Mouse (Mus musculus): ENCODE results near the gene Ube2q2. TPM values are rescaled to one million over a fixed set of nuclear protein-coding genes. Genes with fewer than 3 reads are reported as not detected.
"Not testable (repeated sequence)": the region's sequence is repeated elsewhere in the genome, so short reads cannot be mapped to it uniquely, and the experiment has no call there.

The Ube2q2 gene
- total RNA-seq, 2 experiments from 2014 or later: 10.5 to 13.5 TPM

DNA sequence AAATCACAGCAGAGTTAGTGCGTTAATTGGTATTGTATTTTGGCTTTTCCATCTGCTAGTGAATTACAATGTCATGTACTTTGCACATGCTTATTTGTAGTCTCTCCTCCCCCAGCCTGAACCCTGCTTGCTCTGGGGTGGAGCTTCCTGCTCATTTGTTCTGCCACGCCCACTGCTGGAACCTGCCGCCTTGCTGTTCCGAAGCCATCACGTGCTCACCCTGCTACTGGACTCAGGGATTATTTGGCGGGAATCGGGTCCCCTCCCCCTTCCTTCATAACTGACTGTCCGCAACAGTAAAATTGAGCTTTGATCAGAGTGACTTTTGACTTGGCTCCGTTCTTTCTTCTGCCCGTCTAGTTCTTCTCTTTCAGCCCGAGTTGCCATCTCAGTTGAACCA lies 84.4 kb downstream of the Ube2q2 start:
- ATAC-seq (replicated peaks; ENCODE audit: low FRiP score, poor library complexity, severe bottlenecking): not testable (repeated sequence)

DNA sequence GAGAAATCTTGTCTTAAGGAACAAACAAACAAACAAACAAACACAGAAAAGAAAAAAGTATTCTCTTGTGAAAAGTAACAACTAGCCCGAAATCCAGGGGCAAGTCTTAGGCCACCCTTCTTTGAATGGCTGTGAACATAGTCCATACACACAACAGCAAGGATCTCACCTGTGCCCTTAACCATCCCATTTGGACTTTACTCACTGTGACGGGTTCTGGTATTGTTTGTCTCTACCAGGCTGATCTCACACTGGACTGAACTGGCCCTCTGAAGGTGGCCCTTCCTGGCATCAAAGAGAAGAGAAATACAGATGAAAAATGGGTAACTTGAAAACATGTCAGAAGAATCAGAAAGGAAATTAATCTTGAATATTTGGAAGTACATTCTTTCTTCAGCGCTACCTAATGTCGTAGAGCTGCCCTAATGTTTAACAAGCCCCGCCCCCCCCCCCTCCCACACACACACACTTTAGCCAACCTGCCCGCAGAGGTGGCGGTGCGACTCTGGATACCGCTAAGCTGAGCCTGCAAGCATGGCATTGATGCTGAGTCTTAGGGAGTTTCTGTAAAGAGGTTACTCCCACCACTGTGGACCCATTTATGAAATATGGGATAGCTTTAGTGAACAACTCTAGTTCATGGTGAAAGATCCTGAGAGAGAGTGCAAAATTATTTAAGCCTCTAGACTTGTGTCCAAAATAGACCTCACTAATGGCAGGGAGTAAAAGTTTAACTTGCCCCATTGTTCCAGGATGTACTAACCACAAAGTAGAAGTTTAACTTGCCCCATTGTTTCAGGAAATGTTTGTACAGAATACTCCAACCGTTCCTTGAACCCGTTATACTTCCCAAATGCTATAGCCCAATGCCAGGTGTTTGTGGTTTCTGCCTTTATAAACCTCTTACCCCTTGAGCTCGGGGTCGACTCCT lies 87.8 kb downstream of the Ube2q2 start:
- no peak for ATAC-seq (replicated peaks; ENCODE audit: low FRiP score, poor library complexity, severe bottlenecking)

DNA sequence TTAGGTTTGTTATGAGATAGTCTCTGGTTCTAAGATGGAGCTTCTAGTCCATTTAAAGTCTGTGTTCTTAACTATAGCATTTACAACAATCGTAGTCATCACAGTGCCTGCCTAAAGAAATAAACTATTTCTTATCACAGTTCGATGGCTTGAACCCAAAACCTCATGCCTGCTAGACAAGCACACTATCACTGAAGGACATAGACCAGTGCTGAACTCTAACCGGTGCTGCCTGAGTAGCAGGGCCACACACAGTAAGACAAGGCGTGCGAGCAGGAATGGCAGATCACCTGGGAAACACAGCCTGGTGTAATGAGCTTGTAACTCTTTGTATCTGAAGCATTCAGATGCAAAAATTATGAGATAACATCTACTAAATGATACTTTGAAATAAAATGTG lies 92.2 kb downstream of the Ube2q2 start:
- no peak for ATAC-seq (replicated peaks; ENCODE audit: low FRiP score, poor library complexity, severe bottlenecking)

DNA sequence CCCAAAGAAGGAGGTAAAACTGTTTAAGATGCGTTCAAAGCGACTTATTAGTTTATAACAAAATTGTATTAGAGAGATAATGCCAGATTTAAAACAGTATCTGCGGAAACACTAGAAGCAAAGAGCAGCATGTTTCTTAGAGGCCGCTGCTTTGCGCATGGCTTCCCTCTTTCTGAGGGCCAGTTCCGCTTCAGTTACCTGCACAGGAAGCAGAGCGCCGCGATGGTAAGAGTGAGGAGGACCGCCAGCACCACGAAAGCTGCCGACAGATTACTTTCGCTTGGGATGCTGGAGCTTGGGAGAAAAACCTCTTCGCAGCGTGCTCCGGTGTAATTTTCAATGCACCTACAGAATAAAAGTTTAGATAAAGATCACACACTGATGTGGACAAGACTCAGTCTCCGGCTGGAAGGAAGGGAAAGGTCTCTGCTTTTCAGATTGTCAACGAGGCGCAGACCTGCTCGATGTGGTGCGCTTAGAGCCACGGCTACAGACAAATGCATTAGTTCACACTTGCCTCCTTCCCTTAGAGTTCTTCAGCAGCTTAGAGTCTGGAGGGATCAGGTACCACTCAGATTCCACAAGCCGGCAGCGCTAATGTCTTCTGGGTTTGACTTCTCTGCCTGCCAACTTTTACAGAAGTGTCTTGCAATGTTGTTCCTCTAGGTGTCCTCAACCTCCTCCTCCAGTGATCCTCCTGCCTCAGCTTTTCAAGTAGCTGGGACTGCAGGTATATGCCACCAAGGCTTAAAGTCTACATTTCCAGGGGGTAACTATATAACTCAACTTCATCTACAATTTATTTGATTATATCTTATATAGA lies 93.4 kb downstream of the Ube2q2 start:
- ATAC-seq (replicated peaks; ENCODE audit: low FRiP score, poor library complexity, severe bottlenecking): no peak

DNA sequence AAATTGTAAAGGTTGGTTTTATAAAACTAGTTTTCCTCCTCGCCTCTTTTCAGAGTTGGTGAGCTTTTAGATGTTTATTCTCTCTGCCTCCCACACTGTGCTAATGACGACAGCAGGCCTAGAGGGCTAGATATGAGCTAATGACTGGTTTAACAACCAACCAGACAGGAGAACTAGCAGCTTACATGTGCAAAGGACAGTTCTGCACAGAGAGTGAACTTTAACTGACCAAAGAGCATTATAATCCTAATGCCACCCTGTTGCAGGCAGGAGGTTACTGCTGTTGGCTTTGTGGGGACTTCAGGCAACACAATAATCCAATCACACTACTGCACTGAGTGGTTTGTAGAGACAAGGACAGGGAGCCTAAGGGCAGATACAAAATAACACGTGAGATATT lies 94.6 kb downstream of the Ube2q2 start:
- no peak for ATAC-seq (replicated peaks; ENCODE audit: low FRiP score, poor library complexity, severe bottlenecking)

DNA sequence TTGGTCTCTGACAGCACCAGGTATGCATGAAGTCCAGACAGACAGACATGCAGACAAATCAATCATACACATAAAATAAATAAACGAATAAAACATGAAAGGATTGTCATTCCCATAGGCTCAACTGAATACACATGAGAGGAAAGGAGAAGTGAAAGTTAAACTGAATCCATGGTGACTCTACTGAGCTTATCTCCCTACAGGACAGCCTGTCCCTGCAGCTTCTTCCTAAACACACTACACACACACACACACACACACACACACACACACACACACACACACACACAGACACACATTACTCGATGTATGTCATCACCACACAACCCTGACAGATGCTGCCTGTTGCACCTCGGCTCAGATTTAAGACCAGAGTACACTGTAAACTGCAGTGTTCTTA lies 95.4 kb downstream of the Ube2q2 start:
- no peak for ATAC-seq (replicated peaks; ENCODE audit: low FRiP score, poor library complexity, severe bottlenecking)

DNA sequence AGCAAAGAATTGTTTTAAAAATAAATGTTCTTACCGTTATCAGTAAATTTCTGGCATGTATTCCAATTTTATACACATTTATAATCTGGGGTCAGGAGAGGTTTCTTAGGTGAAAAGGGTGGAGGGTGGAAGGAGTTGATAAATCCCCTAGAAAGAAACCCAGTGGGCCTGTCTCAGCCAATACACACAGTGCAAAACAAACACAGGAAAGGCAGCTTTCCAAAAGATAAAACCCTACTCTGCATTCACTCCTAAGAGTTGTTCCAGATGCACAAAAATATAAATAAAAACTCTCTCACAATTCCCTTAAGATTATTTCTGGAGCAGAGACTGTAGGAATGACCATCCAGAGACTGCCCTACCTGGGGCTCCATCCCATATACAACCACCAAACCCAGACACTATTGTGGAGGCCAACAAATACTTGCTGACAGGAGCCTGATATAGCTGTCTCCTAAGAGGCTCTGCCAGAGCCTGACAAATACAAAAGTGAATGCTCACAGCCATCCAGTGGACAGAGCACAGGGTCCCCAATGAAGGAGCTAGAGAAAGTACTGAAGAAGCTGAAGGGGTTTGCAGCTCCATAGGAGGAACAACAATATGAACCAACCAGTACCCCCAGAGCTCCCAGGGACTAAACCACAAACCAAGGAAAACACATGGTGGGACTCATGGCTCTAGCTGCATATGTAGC lies 96.5 kb downstream of the Ube2q2 start:
- not testable (repeated sequence) for ATAC-seq (replicated peaks; ENCODE audit: low FRiP score, poor library complexity, severe bottlenecking)

DNA sequence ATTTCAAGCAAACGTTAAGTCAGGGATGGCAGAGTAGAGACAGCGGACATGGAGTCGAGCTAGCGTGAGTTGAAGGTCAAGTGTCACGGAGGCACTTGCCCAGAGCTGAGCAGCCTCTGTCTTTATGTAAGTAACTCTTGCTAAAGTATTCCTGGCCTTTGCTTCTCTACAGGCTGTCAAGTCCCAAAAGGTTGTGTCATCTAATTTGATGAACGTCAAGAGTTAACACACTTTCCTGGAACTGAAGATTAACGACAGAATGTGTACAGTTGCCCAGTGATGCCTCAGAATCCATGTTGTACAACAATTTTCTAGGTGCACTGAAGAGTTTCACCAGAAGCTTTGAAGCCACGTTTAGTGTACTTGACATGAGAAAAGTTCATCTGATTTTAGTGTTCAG lies 97.8 kb downstream of the Ube2q2 start:
- no peak for ATAC-seq (replicated peaks; ENCODE audit: low FRiP score, poor library complexity, severe bottlenecking)

DNA sequence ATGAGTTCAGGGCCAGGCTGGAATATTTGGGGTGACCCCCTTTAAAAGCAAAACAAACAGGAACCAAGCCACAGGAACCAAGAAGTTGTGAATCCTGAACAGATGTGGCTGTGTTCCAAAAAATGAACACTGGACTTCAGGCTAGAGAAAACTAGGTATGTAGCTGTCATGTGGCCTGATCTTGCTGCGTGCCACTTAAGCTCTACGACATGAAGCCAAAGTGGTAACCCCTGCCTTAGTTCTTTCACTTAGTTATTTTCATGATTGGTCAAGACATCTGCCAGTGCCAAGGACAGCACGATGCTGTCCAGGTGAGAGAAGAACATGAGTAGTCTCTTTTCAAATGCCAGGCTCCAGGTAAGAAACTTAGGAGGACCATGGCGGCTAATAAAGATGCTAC lies 98.3 kb downstream of the Ube2q2 start:
- ATAC-seq (replicated peaks; ENCODE audit: low FRiP score, poor library complexity, severe bottlenecking): no peak

DNA sequence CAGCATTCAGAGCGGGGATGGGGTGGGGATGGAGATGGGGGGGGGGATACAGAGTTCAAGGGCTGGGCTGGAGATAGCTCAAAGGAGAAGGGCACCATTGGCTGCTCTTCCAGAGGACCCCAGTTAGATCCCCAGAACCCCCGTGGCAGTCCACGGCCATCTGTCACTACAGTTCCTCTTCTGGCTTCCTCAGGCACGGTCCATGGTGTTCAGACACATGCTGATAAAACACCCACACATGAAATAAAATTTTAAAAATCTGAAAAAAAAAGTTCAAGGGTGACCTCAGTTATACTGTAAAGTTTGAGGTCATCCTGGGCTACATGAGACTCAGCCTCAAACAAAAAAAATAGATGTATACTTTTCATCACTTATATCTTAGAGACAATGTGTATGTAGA lies 99.8 kb downstream of the Ube2q2 start:
- ATAC-seq (replicated peaks; ENCODE audit: low FRiP score, poor library complexity, severe bottlenecking): no peak

DNA sequence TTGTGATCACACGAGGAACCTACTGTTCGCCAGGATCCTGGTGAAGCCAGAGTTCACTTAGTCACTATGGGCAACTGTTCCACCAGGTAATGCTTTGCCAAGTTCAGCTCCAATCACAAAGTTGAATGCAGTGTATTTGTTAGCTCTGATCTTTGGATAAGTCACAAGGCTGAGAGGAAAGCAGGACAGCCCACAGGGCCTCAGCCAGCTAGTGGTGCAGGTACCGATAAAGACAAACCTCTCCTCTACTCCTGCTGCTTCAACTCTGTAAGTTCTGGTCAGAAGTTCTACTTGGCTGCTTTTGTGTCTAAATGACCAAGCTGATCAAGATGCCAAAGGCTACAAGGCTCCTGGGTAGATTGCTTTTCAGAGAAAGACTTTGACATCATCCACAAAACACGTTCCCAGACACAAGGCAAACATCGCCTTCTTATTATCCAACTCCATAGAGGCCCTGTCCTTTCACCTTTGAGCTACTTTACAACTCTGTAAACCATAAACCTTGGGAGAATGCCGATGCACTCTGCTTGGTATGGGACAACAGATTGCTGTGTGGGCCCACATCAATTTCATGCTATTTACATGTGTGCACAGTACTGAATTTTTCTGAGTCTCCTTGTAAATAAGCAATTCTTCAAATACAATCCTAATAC lies 102.1 kb downstream of the Ube2q2 start:
- no peak for ATAC-seq (replicated peaks; ENCODE audit: low FRiP score, poor library complexity, severe bottlenecking)

DNA sequence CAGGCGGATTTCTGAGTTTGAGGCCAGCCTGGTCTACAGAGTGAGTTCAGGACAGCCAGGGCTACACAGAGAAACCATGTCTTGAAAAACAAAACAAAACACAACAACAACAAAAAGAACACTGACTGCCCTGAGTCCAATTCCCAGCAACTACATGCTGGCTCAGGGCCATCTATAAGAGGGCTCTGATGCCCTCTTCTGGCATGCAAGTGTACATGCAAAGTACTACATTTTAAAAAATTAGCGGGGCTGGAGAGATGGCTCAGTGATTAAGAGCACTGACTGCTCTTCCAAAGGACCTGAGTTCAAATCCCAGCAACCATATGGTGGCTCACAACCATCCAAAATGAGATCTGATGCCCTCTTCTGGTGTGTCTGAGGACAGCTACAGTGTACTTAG lies 103.4 kb downstream of the Ube2q2 start:
- not testable (repeated sequence) for ATAC-seq (replicated peaks; ENCODE audit: low FRiP score, poor library complexity, severe bottlenecking)

DNA sequence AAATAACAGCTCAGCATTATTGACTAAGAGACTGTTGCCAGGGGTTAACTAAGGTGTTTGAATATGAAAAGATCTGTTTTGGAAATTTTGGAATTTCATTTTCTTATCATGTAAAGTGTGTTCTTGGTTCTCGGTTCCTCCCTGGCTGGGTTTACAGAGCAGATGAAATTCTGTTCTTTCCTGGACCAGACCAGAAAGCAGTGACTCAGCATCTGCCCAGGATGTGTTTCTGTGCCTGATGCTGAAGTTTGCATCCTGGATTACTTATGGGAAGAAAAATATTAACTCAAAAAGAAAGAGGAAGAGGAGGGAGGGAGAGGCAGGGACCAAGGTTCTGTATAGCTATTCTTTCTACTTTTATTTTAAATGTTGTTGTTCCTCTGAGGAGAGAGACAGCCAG lies 105.2 kb downstream of the Ube2q2 start:
- no peak for ATAC-seq (replicated peaks; ENCODE audit: low FRiP score, poor library complexity, severe bottlenecking)

DNA sequence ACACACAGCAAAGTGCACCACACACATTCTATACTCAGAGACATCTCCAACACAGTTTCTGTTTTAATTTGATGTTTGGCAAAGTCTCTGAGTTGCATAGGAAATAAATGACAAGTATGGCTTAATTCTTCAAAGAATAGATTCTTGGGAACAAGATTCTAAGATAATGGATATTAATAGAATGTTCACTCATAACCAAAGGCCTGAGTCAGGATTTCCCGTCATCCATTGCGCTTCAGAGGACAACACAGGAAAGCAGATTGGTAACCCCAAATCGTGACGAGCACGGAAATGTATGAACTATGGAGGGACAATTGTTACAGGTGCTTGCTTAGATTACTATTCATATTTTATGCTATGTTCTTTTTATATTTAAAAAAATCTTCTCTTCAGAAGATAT lies 106.4 kb downstream of the Ube2q2 start:
- no peak for ATAC-seq (replicated peaks; ENCODE audit: low FRiP score, poor library complexity, severe bottlenecking)

DNA sequence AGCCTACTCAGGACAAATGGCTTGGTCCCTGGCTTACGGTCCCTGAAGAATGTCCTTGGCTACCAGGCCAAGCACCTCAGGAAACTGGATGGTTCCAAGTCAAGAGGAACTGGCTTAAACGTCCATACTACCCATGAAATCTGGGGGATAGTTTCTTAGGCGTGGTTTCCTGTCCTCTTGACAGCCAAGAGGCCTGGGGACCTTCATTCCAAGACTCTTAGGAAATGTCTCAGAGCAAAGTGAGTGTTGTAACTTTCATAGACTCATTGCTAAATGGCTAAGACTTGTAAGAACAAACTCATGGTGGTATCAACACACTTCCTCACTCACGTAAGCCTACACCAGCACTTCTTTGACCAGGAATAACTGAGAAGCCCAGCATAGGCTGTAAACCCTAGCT lies 107.0 kb downstream of the Ube2q2 start:
- ATAC-seq (replicated peaks; ENCODE audit: low FRiP score, poor library complexity, severe bottlenecking): no peak

DNA sequence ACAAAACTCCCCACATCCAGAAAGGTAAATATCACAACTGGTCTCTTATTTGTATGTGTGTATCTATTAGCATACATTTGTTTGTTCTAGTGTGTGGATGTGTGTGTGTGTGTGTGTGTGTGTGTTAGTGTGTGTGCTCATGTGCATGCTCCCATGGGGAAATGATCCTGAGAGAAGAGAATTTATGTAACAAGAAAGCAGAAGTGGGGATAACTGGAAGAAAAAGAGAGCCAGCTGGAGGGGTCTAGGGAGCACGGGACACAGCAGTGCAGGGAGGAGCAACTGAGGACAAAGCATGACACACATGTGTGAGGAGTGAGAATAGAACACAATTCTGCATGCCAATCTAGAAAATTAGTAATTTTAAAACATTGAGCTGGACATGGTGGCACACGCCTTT lies 108.5 kb downstream of the Ube2q2 start:
- no peak for ATAC-seq (replicated peaks; ENCODE audit: low FRiP score, poor library complexity, severe bottlenecking)
